Mouse (Mus musculus) lung, postnatal 0 days (tissue): ENCODE measurements around the gene Aldh2.

Experiments
- CTCF ChIP-seq: IDR thresholded peaks from 2 replicates; pipeline ENCODE4 v1.5.1; 2016; ENCODE audit warnings: antibody characterized with exemption, mild to moderate bottlenecking
- EP300 ChIP-seq: IDR thresholded peaks from 2 replicates; pipeline ENCODE4 v1.6.1; 2016; ENCODE audit warnings: antibody characterized with exemption, mild to moderate bottlenecking, control low read depth

DNA sequence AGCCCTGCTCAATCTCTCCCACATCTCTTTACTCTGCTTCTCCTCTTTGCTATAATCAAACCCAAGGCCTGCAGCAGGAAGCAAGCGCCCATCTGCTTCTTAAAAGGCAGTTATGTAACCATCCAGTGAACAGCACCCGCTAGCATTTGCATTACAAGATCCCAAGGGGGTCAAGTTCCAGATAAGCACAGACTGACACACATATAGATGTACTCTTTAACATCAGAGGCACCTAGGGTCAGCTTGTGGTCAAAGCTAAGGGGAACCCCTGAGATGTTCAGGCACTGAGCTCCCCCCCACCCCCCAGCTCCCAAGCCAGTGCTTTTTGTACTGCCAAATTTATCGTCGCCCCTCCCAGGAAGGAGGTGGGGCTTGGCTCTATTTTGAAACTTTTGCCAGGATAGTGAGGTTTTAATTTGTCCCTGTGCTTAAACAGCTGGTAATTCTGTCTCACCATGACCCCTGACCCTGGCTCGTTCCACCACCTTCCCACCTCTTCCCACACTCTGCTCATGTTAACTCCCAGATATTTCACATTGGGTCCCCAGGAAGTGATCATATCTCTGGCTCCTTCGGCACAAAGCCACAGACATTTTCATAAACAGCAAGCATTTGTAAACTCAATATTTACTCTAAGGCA lies 7.1 kb downstream of the Aldh2 start:
- TF ChIP-seq CTCF (no peak), EP300 (peak; percentile 99)
